Mouse (Mus musculus) central nervous system, embryonic 18 days (tissue): Measurements from ENCODE around the gene Cntnap5c. TPM values are rescaled to one million over a fixed set of nuclear protein-coding genes. Genes with fewer than 3 reads are reported as not detected.

ENCODE experiments used
- polyA plus RNA-seq: library from polyadenylated mRNA; depleted of rRNA; stranded (reverse); fragments of >200 nt; gene quantifications from 2 replicates; pipeline ENCODE4 v1.2.3, GENCODE M21; 2012; rRNA removed

The Cntnap5c gene
- polyA plus RNA-seq, result 4.3 and 4.6 TPM in 2 replicates

GRCm38 (mm10) chr17:57768622-57769610, at the start of gene Cntnap5c:
Cntnap5c (plus strand) TSS chr17:57769570.

GRCm38 (mm10) chr17:57742119-57742518, 27.3 kb upstream of the Cntnap5c start, which contains the start of gene Gm21834:
Gm21834 (minus strand) TSS chr17:57742219.

Other genes starting within 250 kb of the Cntnap5c start
- gene Vmn2r120, start 224.1 kb upstream of the Cntnap5c start, polyA plus RNA-seq, result not detected in 2 replicates
- not detected in 2 replicates for gene Gm21834, start 27.4 kb upstream of the Cntnap5c start, polyA plus RNA-seq